Mouse (Mus musculus): ENCODE results near the gene Slc37a1.

Slc37a1 gene

DNA sequence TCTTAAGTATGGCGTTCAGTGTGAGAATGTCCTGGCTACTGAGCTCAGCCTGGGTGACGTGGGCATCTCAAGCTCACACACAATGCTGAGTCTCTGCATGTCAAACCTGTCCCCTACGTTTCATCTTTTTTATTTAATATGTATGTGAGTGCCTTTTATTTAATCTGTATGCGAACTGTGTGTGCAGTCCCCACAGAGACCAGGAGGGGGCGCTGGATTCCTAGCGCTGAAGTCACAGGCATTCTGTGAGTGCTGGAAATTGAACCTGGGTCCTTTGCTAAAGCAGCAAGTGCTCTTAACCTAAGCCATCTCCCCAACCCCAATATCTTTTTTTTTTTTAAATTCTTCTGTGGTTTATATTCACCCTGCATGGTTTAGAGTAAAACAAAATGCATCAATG, 44.7 kb downstream of the Slc37a1 start:
- H3K4me3 ChIP-seq (replicated peaks; ENCODE audit: low read length), result no peak overlapping the region
- peaks cover 57% of the 10 kb centered on the region for H3K36me3 ChIP-seq (ENCODE audit: insufficient read depth, low read length)
- TF ChIP-seq POU5F1 (IDR thresholded peaks at IDR 0.05; ENCODE audit: borderline replicate concordance, low read length), result no peak
- TF ChIP-seq NANOG (IDR thresholded peaks at IDR 0.05; ENCODE audit: borderline replicate concordance, low read length), result no peak
- peak; percentile 90 for TF ChIP-seq CTCF (conservative IDR thresholded peaks at IDR 0.05; ENCODE audit: low read length)
- H3K9me3 ChIP-seq (ENCODE audit: low read length), result no peaks in the 10 kb centered on the region
- peaks cover 68% of the 10 kb centered on the region for H3K4me1 ChIP-seq (replicated peaks; ENCODE audit: low read depth, low read length)
- H3K27me3 ChIP-seq (ENCODE audit: insufficient read depth, low read length), result no peaks in the 10 kb centered on the region

- TF ChIP-seq CTCF (conservative IDR thresholded peaks at IDR 0.05; ENCODE audit: low read length), result no peak
- no peak for TF ChIP-seq POU5F1 (IDR thresholded peaks at IDR 0.05; ENCODE audit: borderline replicate concordance, low read length)
- TF ChIP-seq NANOG (IDR thresholded peaks at IDR 0.05; ENCODE audit: borderline replicate concordance, low read length), result no peak
- H3K27me3 ChIP-seq (ENCODE audit: insufficient read depth, low read length), result no peaks in the 10 kb centered on the region
- peaks cover 64% of the 10 kb centered on the region for H3K36me3 ChIP-seq (ENCODE audit: insufficient read depth, low read length)
- H3K4me1 ChIP-seq (replicated peaks; ENCODE audit: low read depth, low read length), result peaks cover 68% of the 10 kb centered on the region
- H3K9me3 ChIP-seq (ENCODE audit: low read length), result no peaks in the 10 kb centered on the region
- no peak overlapping the region for H3K4me3 ChIP-seq (replicated peaks; ENCODE audit: low read length)
Observed at GRCm38 (mm10) chr17:31331920-31332319, 45.3 kb downstream of the Slc37a1 start.

GRCm38 (mm10) chr17:31332333-31332732, 45.7 kb downstream of the Slc37a1 start:
- H3K27me3 ChIP-seq (ENCODE audit: insufficient read depth, low read length), result no peaks in the 10 kb centered on the region
- H3K4me1 ChIP-seq (replicated peaks; ENCODE audit: low read depth, low read length), result peaks cover 68% of the 10 kb centered on the region
- no peaks in the 10 kb centered on the region for H3K9me3 ChIP-seq (ENCODE audit: low read length)
- no peak overlapping the region for H3K4me3 ChIP-seq (replicated peaks; ENCODE audit: low read length)
- TF ChIP-seq NANOG (IDR thresholded peaks at IDR 0.05; ENCODE audit: borderline replicate concordance, low read length) (no peak), CTCF (conservative IDR thresholded peaks at IDR 0.05; ENCODE audit: low read length) (peak; percentile 52)
- peaks cover 68% of the 10 kb centered on the region for H3K36me3 ChIP-seq (ENCODE audit: insufficient read depth, low read length)

GRCm38 (mm10) chr17:31334509-31335260, 48.1 kb downstream of the Slc37a1 start:
- no peak for TF ChIP-seq NANOG (IDR thresholded peaks at IDR 0.05; ENCODE audit: borderline replicate concordance, low read length)
- no peak for TF ChIP-seq CTCF (conservative IDR thresholded peaks at IDR 0.05; ENCODE audit: low read length)
- no peak for TF ChIP-seq POU5F1 (IDR thresholded peaks at IDR 0.05; ENCODE audit: borderline replicate concordance, low read length)
- peaks cover 77% of the 10 kb centered on the region for H3K36me3 ChIP-seq (ENCODE audit: insufficient read depth, low read length)
- no peak overlapping the region for H3K4me3 ChIP-seq (replicated peaks; ENCODE audit: low read length)
- peaks cover 63% of the 10 kb centered on the region for H3K4me1 ChIP-seq (replicated peaks; ENCODE audit: low read depth, low read length)
- no peaks in the 10 kb centered on the region for H3K27me3 ChIP-seq (ENCODE audit: insufficient read depth, low read length)
- no peaks in the 10 kb centered on the region for H3K9me3 ChIP-seq (ENCODE audit: low read length)

DNA sequence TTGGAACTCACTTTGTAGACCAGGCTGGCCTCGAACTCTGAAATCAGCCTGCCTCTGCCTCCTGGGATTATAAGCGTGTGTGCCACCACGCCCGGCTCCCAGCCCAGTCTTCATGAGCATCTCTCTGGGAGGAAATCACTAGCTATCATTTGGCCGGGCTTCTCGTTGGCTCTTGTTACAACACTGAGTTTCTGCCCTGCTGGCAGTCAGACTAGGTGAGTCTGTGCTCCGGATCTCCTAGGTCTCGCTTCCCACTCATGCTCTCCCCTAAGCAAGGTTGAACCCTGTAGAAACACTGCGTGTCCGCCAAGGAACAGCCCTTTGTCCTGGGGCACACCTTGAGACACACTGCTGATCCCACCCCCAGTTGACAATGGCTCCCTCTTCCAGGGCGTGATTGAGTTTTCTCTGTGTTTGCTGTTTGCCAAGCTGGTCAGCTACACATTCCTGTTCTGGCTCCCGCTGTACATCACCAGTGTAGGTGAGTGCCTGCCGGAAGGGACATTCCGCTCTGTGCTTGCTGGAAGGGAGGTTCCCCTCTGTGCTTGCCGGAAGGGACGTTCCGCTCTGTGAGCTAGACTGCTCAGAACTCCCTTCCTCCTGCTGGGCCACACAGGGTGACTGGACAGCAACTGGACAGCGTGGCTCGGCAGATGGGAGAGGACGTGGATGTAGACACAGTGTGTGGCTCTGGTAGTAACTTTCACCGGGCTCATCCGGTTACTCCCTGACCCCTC, 48.9 kb downstream of the Slc37a1 start:
- TF ChIP-seq NANOG (IDR thresholded peaks at IDR 0.05; ENCODE audit: borderline replicate concordance, low read length) (no peak), CTCF (conservative IDR thresholded peaks at IDR 0.05; ENCODE audit: low read length) (no peak), POU5F1 (IDR thresholded peaks at IDR 0.05; ENCODE audit: borderline replicate concordance, low read length) (no peak)
- Histone ChIP-seq H3K4me3 (replicated peaks; ENCODE audit: low read length) (0 out of 2 replicates have a peak overlapping the region, but pooled peaks have one; percentile 35), H3K27me3 (ENCODE audit: insufficient read depth, low read length) (no peaks in the 10 kb centered on the region), H3K9me3 (ENCODE audit: low read length) (no peaks in the 10 kb centered on the region), H3K36me3 (ENCODE audit: insufficient read depth, low read length) (peaks cover 78% of the 10 kb centered on the region), H3K4me1 (replicated peaks; ENCODE audit: low read depth, low read length) (peaks cover 63% of the 10 kb centered on the region)

- Histone ChIP-seq H3K27me3 (ENCODE audit: insufficient read depth, low read length) (no peaks in the 10 kb centered on the region), H3K4me1 (replicated peaks; ENCODE audit: low read depth, low read length) (peaks cover 73% of the 10 kb centered on the region), H3K36me3 (ENCODE audit: insufficient read depth, low read length) (peaks cover 93% of the 10 kb centered on the region), H3K4me3 (replicated peaks; ENCODE audit: low read length) (no peak overlapping the region), H3K9me3 (ENCODE audit: low read length) (no peaks in the 10 kb centered on the region)
- TF ChIP-seq POU5F1 (IDR thresholded peaks at IDR 0.05; ENCODE audit: borderline replicate concordance, low read length) (no peak), NANOG (IDR thresholded peaks at IDR 0.05; ENCODE audit: borderline replicate concordance, low read length) (no peak), CTCF (conservative IDR thresholded peaks at IDR 0.05; ENCODE audit: low read length) (no peak)
Observed at GRCm38 (mm10) chr17:31339769-31340168, 53.2 kb downstream of the Slc37a1 start.

DNA sequence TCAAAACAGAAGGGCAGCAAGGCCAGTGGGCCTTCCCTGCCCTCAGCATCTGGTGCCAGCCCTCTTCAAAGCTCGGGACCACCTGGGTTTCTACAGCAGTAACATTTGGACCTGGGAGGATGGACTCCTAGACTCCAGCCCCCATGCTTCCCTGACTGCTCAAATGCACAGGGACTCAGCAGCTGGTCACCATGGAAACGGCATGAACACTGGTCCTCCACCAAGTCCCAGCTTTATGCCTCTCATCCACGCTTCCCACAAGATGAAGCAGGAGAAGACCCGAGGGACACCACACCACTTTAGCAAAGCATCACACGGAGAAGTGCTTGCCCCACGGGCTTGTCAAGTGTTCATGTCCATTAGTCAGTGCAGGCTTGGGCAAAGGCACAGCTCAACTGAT, 55.6 kb downstream of the Slc37a1 start:
- Histone ChIP-seq H3K4me1 (replicated peaks; ENCODE audit: low read depth, low read length) (peaks cover 50% of the 10 kb centered on the region), H3K36me3 (ENCODE audit: insufficient read depth, low read length) (peaks cover 93% of the 10 kb centered on the region), H3K9me3 (ENCODE audit: low read length) (no peaks in the 10 kb centered on the region), H3K27me3 (ENCODE audit: insufficient read depth, low read length) (no peaks in the 10 kb centered on the region), H3K4me3 (replicated peaks; ENCODE audit: low read length) (no peak overlapping the region)
- TF ChIP-seq CTCF (conservative IDR thresholded peaks at IDR 0.05; ENCODE audit: low read length) (no peak), NANOG (IDR thresholded peaks at IDR 0.05; ENCODE audit: borderline replicate concordance, low read length) (no peak), POU5F1 (IDR thresholded peaks at IDR 0.05; ENCODE audit: borderline replicate concordance, low read length) (no peak)

DNA sequence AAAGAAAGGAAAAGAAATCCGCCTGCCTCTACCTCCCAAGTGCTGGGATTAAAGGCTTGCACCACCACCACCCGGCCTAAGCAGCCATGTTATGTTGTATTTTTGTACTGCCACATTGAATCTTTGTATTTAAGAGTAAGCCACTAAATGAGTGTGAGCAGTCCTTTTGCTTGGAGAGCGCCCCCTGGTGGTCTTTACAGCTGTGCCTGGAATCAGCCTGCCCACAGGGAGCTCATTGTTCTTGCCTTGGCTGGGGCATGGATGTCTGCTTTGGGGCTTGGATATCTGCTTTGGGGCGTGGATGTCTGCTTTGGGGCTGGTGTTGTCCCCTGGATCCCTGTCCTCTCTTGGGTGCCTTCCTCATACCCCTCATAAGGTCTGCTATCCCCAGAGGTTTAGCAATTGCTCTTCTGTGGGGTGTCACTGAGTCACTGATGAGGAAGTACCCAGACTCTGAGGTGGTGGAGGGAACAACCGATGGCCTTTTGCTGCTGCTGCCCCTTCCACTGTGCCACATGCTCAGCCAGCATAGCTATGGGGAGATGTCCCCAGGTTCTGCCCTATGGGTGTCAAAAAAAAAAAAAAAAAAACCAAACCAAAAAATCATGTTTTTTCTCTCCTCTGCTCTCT, 57.7 kb downstream of the Slc37a1 start:
- Histone ChIP-seq H3K9me3 (ENCODE audit: low read length) (no peaks in the 10 kb centered on the region), H3K4me3 (replicated peaks; ENCODE audit: low read length) (no peak overlapping the region), H3K27me3 (ENCODE audit: insufficient read depth, low read length) (no peaks in the 10 kb centered on the region), H3K36me3 (ENCODE audit: insufficient read depth, low read length) (peaks cover 93% of the 10 kb centered on the region), H3K4me1 (replicated peaks; ENCODE audit: low read depth, low read length) (peaks cover 38% of the 10 kb centered on the region)
- no peak for TF ChIP-seq POU5F1 (IDR thresholded peaks at IDR 0.05; ENCODE audit: borderline replicate concordance, low read length)
- no peak for TF ChIP-seq NANOG (IDR thresholded peaks at IDR 0.05; ENCODE audit: borderline replicate concordance, low read length)
- peak; percentile 94 for TF ChIP-seq CTCF (conservative IDR thresholded peaks at IDR 0.05; ENCODE audit: low read length)
